Mouse (Mus musculus) embryo, embryonic 11.5 days (tissue): ENCODE measurements at regions not wholly inside any gene's neighbourhood (a gene's known extent, or its start where the extent isn't known, plus 50 kb on each side); places are given as distances from the start of the nearest gene placed in this dataset.
"Not testable (repeated sequence)": the region's sequence is repeated elsewhere in the genome, so short reads cannot be mapped to it uniquely, and the experiment has no call there.

Source experiments
- DNase-seq: peaks from one replicate; pipeline ENCODE4 v3.0.0-alpha.2; 2012; ENCODE audit warnings: low read depth, low spot score

- DNase-seq = no peak
Measured at GRCm38 (mm10) chr17:47271979-47272677, 96.6 kb upstream of the Mrps10 start.

- no peak for DNase-seq
Measured at GRCm38 (mm10) chr17:47269053-47269891, 99.4 kb upstream of the Mrps10 start.

- no peak for DNase-seq
Measured at GRCm38 (mm10) chr17:47267843-47268242, 100.8 kb upstream of the Mrps10 start.

GRCm38 (mm10) chr17:47267076-47267475 is 101.6 kb upstream of the Mrps10 start:
- no peak for DNase-seq

- DNase-seq = no peak
Measured at GRCm38 (mm10) chr17:47266335-47266734, 102.4 kb upstream of the Mrps10 start.

- DNase-seq = no peak
Measured at GRCm38 (mm10) chr17:47262986-47263385, 105.7 kb upstream of the Mrps10 start.

- no peak for DNase-seq
Measured at GRCm38 (mm10) chr17:47262141-47262540, 106.5 kb upstream of the Mrps10 start.

- no peak for DNase-seq
Measured at GRCm38 (mm10) chr17:47260976-47261375, 107.7 kb upstream of the Mrps10 start.

- DNase-seq = no peak
Measured at GRCm38 (mm10) chr17:47258296-47258695, 110.4 kb upstream of the Mrps10 start.

- no peak for DNase-seq
Measured at GRCm38 (mm10) chr17:47255209-47255608, 113.5 kb upstream of the Mrps10 start.

- DNase-seq = no peak
Measured at GRCm38 (mm10) chr17:47254026-47254425, 114.7 kb upstream of the Mrps10 start.

- DNase-seq = no peak
Measured at GRCm38 (mm10) chr17:47250001-47250400, 118.7 kb upstream of the Mrps10 start.

- DNase-seq = no peak
Measured at GRCm38 (mm10) chr17:47249176-47249575, 119.5 kb upstream of the Mrps10 start.

- no peak for DNase-seq
Measured at GRCm38 (mm10) chr17:47248053-47248452, 120.6 kb upstream of the Mrps10 start.

- DNase-seq = no peak
Measured at GRCm38 (mm10) chr17:47247516-47247915, 121.2 kb upstream of the Mrps10 start.

GRCm38 (mm10) chr17:47246605-47247004 is 122.1 kb upstream of the Mrps10 start:
- no peak for DNase-seq

- DNase-seq = no peak
Measured at GRCm38 (mm10) chr17:47245635-47246034, 123.1 kb upstream of the Mrps10 start.

- DNase-seq = no peak
Measured at GRCm38 (mm10) chr17:47239086-47239485, 129.6 kb upstream of the Mrps10 start.

- not testable (repeated sequence) for DNase-seq
Measured at GRCm38 (mm10) chr17:47237881-47238280, 130.8 kb upstream of the Mrps10 start.

GRCm38 (mm10) chr17:47234343-47234742 is 134.3 kb upstream of the Mrps10 start:
- no peak for DNase-seq

- no peak for DNase-seq
Measured at GRCm38 (mm10) chr17:47233003-47233678, 135.5 kb upstream of the Mrps10 start.

- DNase-seq = no peak
Measured at GRCm38 (mm10) chr17:47230715-47231114, 138.0 kb upstream of the Mrps10 start.
